Mouse (Mus musculus): Measurements from ENCODE around the gene Cped1. TPM values are rescaled to one million over a fixed set of nuclear protein-coding genes. Genes with fewer than 3 reads are reported as not detected.

The Cped1 gene
- total and polyA plus RNA-seq, 3 experiments = 6.9 to 23.3 (median 23.0) TPM

- no peak for TF ChIP-seq EP300 (IDR thresholded peaks at IDR 0.05; ENCODE audit: insufficient read depth, low read depth, low read length)
- TF ChIP-seq POLR2A (IDR thresholded peaks at IDR 0.05; ENCODE audit: insufficient read depth, low read depth, low read length) = no peak
- no peak for TF ChIP-seq CTCF (IDR thresholded peaks at IDR 0.05)
- Histone ChIP-seq H3K79me2 (replicated peaks; ENCODE audit: control insufficient read depth, insufficient read depth, low read length) (no peaks in the 10 kb centered on the region), H3K4me3 (no peak overlapping the region), H3K27ac (no peak overlapping the region), H3K4me1 (ENCODE audit: control insufficient read depth, insufficient read depth, low read length) (no peaks in the 10 kb centered on the region), H3K9ac (ENCODE audit: low read depth, low read length) (no peak overlapping the region), H3K36me3 (ENCODE audit: control insufficient read depth, insufficient read depth, low read length) (no peaks in the 10 kb centered on the region), H3K27me3 (ENCODE audit: control insufficient read depth, insufficient read depth, low read length) (no peaks in the 10 kb centered on the region)
- WGBS = 76% methylated on average over 8 of the region's 8 CpGs
- intact Hi-C loops (cut with DNase I) = no loop called here
- DNase-seq = no peak
Observed at GRCm38 (mm10) chr6:22178721-22179295, 193.1 kb downstream of the Cped1 start.

DNA sequence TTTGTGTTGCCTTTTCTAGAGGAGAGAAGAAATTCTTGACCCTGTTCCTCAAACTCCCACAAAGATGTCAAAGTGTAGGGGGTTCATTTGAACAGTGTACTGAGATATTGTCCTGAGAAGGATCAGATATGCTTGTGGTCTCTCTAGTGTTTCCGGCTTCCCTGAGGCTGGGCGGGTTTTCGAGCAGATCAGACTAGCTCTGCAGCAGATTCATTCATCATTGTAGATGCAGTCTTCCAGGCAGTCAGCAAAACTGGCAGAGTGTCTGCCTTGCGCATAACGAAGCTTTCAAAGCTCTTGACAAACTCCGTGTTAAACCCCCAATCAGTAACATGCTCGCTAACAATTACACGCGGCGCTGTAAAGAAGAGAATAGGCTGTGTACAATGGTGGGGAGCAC lies 194.6 kb downstream of the Cped1 start:
- WGBS = 56% methylated on average over 10 of the region's 10 CpGs
- intact Hi-C loops (cut with DNase I) = no loop called here
- Histone ChIP-seq H3K79me2 (replicated peaks; ENCODE audit: control insufficient read depth, insufficient read depth, low read length) (no peaks in the 10 kb centered on the region), H3K4me1 (ENCODE audit: control insufficient read depth, insufficient read depth, low read length) (no peaks in the 10 kb centered on the region), H3K27me3 (ENCODE audit: control insufficient read depth, insufficient read depth, low read length) (no peaks in the 10 kb centered on the region), H3K9ac (ENCODE audit: low read depth, low read length) (no peak overlapping the region), H3K36me3 (ENCODE audit: control insufficient read depth, insufficient read depth, low read length) (no peaks in the 10 kb centered on the region), H3K4me3 (no peak overlapping the region), H3K27ac (no peak overlapping the region)
- no peak for DNase-seq
- TF ChIP-seq CTCF (IDR thresholded peaks at IDR 0.05) (no peak), POLR2A (IDR thresholded peaks at IDR 0.05; ENCODE audit: insufficient read depth, low read depth, low read length) (no peak), EP300 (IDR thresholded peaks at IDR 0.05; ENCODE audit: insufficient read depth, low read depth, low read length) (no peak)

DNA sequence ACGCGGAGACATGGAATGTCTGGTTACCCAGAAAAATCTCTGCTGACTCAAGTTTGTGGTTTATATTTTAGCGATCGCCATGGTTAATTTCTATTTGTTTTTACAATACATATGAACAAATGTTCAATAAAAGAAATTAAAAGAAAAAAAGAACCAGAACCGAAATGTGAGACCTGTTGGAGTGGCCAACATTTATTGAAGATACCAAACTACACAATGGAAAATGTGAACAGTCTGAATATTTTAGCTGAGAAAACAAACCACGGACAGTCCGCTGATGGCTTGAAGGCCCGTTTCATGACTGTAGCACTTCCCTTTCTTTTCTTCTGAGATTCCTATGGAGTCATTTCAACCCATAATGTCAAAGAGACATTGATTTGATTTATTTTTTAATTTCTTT lies 201.3 kb downstream of the Cped1 start:
- no peak for DNase-seq
- no peak overlapping the region for H3K4me3 ChIP-seq
- 89% methylated on average over 8 of the region's 8 CpGs for WGBS
- H3K79me2 ChIP-seq (replicated peaks; ENCODE audit: control insufficient read depth, insufficient read depth, low read length) = no peaks in the 10 kb centered on the region
- TF ChIP-seq EP300 (IDR thresholded peaks at IDR 0.05; ENCODE audit: insufficient read depth, low read depth, low read length) = no peak
- no peak for TF ChIP-seq POLR2A (IDR thresholded peaks at IDR 0.05; ENCODE audit: insufficient read depth, low read depth, low read length)
- TF ChIP-seq CTCF (IDR thresholded peaks at IDR 0.05) = no peak
- no peaks in the 10 kb centered on the region for H3K36me3 ChIP-seq (ENCODE audit: control insufficient read depth, insufficient read depth, low read length)
- H3K4me1 ChIP-seq (ENCODE audit: control insufficient read depth, insufficient read depth, low read length) = no peaks in the 10 kb centered on the region
- intact Hi-C loops (cut with DNase I) = no loop called here
- no peak overlapping the region for H3K27ac ChIP-seq
- H3K9ac ChIP-seq (ENCODE audit: low read depth, low read length) = no peak overlapping the region
- no peaks in the 10 kb centered on the region for H3K27me3 ChIP-seq (ENCODE audit: control insufficient read depth, insufficient read depth, low read length)

DNA sequence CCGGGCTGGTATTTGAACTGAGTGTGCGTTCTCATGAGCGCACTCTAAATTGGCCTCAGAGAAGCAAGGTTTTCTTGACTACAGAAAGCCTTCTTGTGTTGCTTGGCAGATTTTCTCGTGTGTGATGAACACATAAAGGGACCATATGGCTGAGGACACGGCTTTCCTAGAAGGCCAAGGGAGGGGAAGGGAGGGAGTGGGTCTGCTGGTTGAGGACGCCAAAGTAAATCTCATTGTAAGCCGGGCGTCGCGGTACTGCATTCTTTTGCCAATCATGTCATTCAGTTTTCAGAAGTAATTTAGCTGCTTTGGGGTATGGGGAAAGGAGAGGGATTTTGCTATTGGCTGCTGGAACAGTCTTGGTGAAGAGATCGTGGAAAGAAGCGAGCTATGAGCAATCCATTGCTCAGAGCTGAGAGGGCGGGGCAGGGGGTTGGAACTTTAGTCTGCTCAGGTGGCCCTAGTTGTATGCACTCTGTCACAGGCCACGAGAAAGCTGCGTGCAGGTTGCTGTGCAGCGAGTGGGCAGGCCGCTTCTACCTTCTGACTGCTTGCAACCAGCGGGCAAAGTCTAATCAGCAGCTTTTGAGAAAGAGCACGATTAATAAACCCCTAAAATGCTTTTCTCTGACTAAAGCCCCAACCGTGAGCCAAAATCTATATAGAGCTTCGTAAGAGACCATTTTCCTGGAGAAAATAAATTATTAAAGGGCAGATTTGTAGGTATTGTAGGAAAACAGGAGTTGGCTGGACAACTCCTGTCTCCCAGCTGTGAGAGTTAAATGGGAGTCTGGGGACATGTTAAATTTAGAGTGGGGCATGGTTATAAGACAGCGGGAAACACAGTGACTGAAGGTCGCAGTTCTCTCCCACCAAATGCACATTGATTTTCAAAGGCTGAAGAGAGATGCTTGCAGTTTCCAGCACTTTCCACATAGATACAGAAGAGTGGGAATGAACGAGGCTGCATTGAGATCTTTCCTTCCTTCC lies 203.9 kb downstream of the Cped1 start:
- Histone ChIP-seq H3K27me3 (ENCODE audit: control insufficient read depth, insufficient read depth, low read length) (no peaks in the 10 kb centered on the region), H3K4me1 (ENCODE audit: control insufficient read depth, insufficient read depth, low read length) (no peaks in the 10 kb centered on the region), H3K27ac (no peak overlapping the region), H3K79me2 (replicated peaks; ENCODE audit: control insufficient read depth, insufficient read depth, low read length) (no peaks in the 10 kb centered on the region), H3K36me3 (ENCODE audit: control insufficient read depth, insufficient read depth, low read length) (no peaks in the 10 kb centered on the region), H3K9ac (ENCODE audit: low read depth, low read length) (no peak overlapping the region), H3K4me3 (no peak overlapping the region)
- 88% methylated on average over 24 of the region's 24 CpGs for WGBS
- no peak for DNase-seq
- intact Hi-C loops (cut with DNase I) = no loop called here
- no peak for TF ChIP-seq CTCF (IDR thresholded peaks at IDR 0.05)

DNA sequence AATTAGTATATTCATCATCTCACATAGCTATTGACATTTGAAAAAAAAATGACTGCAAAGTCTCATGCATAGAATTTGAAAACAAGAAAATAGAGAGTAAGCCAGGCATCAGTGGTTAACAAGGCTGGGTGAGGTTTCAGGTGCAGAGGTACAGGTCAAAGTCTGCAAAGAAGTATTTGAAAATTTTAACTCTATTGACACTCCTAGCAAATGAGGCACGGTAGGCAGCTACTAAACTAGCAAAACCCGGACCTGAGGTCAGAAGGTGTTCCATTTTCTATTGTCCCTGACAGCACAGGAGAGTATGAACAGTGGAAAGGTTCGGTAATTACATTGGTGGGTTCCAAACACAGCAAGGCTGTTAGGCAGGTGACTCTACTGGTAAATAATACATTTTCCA lies 212.9 kb downstream of the Cped1 start:
- TF ChIP-seq EP300 (IDR thresholded peaks at IDR 0.05; ENCODE audit: insufficient read depth, low read depth, low read length) (no peak), CTCF (IDR thresholded peaks at IDR 0.05) (no peak)
- Histone ChIP-seq H3K79me2 (replicated peaks; ENCODE audit: control insufficient read depth, insufficient read depth, low read length) (no peaks in the 10 kb centered on the region), H3K4me1 (ENCODE audit: control insufficient read depth, insufficient read depth, low read length) (peaks cover 2% of the 10 kb centered on the region; the same call in 1 of the 2 replicates), H3K27me3 (ENCODE audit: control insufficient read depth, insufficient read depth, low read length) (no peaks in the 10 kb centered on the region), H3K36me3 (ENCODE audit: control insufficient read depth, insufficient read depth, low read length) (peaks cover 7% of the 10 kb centered on the region), H3K9ac (ENCODE audit: low read depth, low read length) (no peak overlapping the region), H3K27ac (no peak overlapping the region), H3K4me3 (no peak overlapping the region)
- DNase-seq = no peak
- 93% methylated on average over 3 of the region's 3 CpGs for WGBS
- intact Hi-C loops (cut with DNase I) = no loop called here

GRCm38 (mm10) chr6:22199473-22199872 lies 213.8 kb downstream of the Cped1 start:
- intact Hi-C loops (cut with DNase I) = no loop called here
- no peak overlapping the region for H3K4me3 ChIP-seq
- no peak for TF ChIP-seq CTCF (IDR thresholded peaks at IDR 0.05)
- TF ChIP-seq POLR2A (IDR thresholded peaks at IDR 0.05; ENCODE audit: insufficient read depth, low read depth, low read length) = no peak
- TF ChIP-seq EP300 (IDR thresholded peaks at IDR 0.05; ENCODE audit: insufficient read depth, low read depth, low read length) = no peak

More at GRCm38 (mm10) chr6:22199473-22199872, 213.8 kb downstream of the Cped1 start:
- DNase-seq = no peak
- H3K36me3 ChIP-seq (ENCODE audit: control insufficient read depth, insufficient read depth, low read length) = peaks cover 7% of the 10 kb centered on the region
- H3K27ac ChIP-seq = no peak overlapping the region
- WGBS = 85% methylated on average over 2 of the region's 2 CpGs
- H3K4me1 ChIP-seq (ENCODE audit: control insufficient read depth, insufficient read depth, low read length) = peaks cover 2% of the 10 kb centered on the region; the same call in 1 of the 2 replicates
- no peaks in the 10 kb centered on the region for H3K79me2 ChIP-seq (replicated peaks; ENCODE audit: control insufficient read depth, insufficient read depth, low read length)
- H3K27me3 ChIP-seq (ENCODE audit: control insufficient read depth, insufficient read depth, low read length) = no peaks in the 10 kb centered on the region
- H3K9ac ChIP-seq (ENCODE audit: low read depth, low read length) = no peak overlapping the region

All from heart, adult 2 months (tissue).